Mouse (Mus musculus) liver, adult (tissue): ENCODE results near the gene Pum3.

ENCODE experiments used
- GATA4 ChIP-seq: IDR thresholded peaks from 2 replicates; pipeline ENCODE4 v1.6.1; 2014; ENCODE audit warnings: mild to moderate bottlenecking, low read length; ENCODE audit not compliant: insufficient replicate concordance

Gene Pum3

GRCm38 (mm10) chr19:27363891-27364290 lies 65.7 kb downstream of the Pum3 start:
- TF ChIP-seq GATA4, result no peak

GRCm38 (mm10) chr19:27360381-27360780 lies 69.2 kb downstream of the Pum3 start:
- TF ChIP-seq GATA4, result no peak

GRCm38 (mm10) chr19:27351700-27352099 lies 77.9 kb downstream of the Pum3 start:
- no peak for TF ChIP-seq GATA4

GRCm38 (mm10) chr19:27346501-27346900 lies 83.1 kb downstream of the Pum3 start:
- TF ChIP-seq GATA4, result no peak
